Mouse (Mus musculus): ENCODE results near the gene Trdmt1. TPM values are rescaled to one million over a fixed set of nuclear protein-coding genes. Genes with fewer than 3 reads are reported as not detected.
"Not testable (repeated sequence)": the region's sequence is repeated elsewhere in the genome, so short reads cannot be mapped to it uniquely, and the experiment has no call there.

The Trdmt1 gene
- 4.1 and 4.4 TPM in 2 replicates for polyA plus RNA-seq (2015; fragmentation: Nextera tagmentation; extraction: Ambion mirVana)

DNA sequence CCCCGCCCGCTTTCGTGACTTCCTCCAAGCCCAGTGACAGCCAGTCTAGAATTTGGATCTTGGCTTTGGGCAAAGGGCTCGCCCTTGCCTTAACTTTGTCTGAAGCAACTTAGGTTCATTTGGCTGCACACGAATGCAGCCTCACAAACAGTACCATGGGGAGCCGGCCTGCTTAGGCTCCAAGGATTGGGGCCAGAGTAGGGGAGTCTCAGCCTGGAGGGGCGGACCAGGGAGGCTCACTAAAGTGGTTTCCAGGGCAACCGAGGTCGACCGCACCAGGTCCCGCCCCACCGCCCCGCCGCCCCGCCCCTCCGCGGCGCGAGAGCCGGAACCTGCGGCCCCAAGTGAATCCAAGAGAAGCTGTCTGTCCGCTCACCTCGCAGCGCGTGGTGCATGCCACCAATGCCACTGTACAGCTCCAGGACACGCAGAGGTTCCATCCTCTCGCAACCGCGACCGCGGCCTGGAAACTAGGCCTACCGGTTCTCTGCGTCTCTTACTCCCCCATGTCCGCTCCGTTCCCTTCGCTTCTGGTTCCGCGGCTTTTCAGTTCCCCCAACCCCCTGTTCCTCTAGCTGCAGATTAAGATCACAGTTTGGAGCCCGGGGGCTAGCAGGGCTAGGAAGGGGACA, at the start of gene Trdmt1:
TSS of gene Trdmt1 (minus strand) at position 476 of the 632 bp plus-strand sequence.
- DNase-seq: peak; percentile 92
- Histone ChIP-seq H3K9me3 (ENCODE audit: low read length) (no peaks in the 10 kb centered on the region), H3K9ac (replicated peaks) (peak within 1 kb of the TSS; percentile 77), H3K4me1 (ENCODE audit: insufficient read depth) (peaks cover 2% of the 10 kb centered on the region; the same call in 1 of the 2 replicates), H3K36me3 (replicated peaks; ENCODE audit: insufficient read depth, low read length) (no peaks in the 10 kb centered on the region), H3K27ac (ENCODE audit: low read depth) (peak within 1 kb of the TSS; percentile 92), H3K4me2 (ENCODE audit: low read depth, low read length) (peak within 1 kb of the TSS; percentile 87), H3K4me3 (ENCODE audit: low read depth, low read length) (peak within 1 kb of the TSS; percentile 66), H3K27me3 (ENCODE audit: insufficient read depth, low read length) (no peaks in the 10 kb centered on the region)
- TF ChIP-seq EP300 (IDR thresholded peaks at IDR 0.05; ENCODE audit: low read depth) (no peak), CTCF (IDR thresholded peaks at IDR 0.05; ENCODE audit: low read depth) (0 out of 2 replicates have a peak, but pooled peaks have one; percentile 8)
- WGBS (ENCODE audit: insufficient replicate concordance): under 1% methylated on average over 38 of the region's 39 CpGs
- peak; percentile 99 for ATAC-seq

- H3K36me3 ChIP-seq (replicated peaks; ENCODE audit: insufficient read depth, low read length): no peaks in the 10 kb centered on the region
- 66% methylated on average over 4 of the region's 4 CpGs for WGBS (ENCODE audit: insufficient replicate concordance)
- no peaks in the 10 kb centered on the region for H3K9me3 ChIP-seq (ENCODE audit: low read length)
- no peak overlapping the region for H3K4me3 ChIP-seq (ENCODE audit: low read depth, low read length)
- no peak for ATAC-seq
- H3K27ac ChIP-seq (ENCODE audit: low read depth): no peak overlapping the region
- no peaks in the 10 kb centered on the region for H3K27me3 ChIP-seq (ENCODE audit: insufficient read depth, low read length)
- DNase-seq: no peak
- no peak overlapping the region for H3K4me2 ChIP-seq (ENCODE audit: low read depth, low read length)
- TF ChIP-seq EP300 (IDR thresholded peaks at IDR 0.05; ENCODE audit: low read depth) (no peak), CTCF (IDR thresholded peaks at IDR 0.05; ENCODE audit: low read depth) (no peak)
- H3K4me1 ChIP-seq (ENCODE audit: insufficient read depth): no peaks in the 10 kb centered on the region
- H3K9ac ChIP-seq (replicated peaks): no peak overlapping the region
Observed at GRCm38 (mm10) chr2:13593328-13593727, 48.9 kb upstream of the Trdmt1 start.

DNA sequence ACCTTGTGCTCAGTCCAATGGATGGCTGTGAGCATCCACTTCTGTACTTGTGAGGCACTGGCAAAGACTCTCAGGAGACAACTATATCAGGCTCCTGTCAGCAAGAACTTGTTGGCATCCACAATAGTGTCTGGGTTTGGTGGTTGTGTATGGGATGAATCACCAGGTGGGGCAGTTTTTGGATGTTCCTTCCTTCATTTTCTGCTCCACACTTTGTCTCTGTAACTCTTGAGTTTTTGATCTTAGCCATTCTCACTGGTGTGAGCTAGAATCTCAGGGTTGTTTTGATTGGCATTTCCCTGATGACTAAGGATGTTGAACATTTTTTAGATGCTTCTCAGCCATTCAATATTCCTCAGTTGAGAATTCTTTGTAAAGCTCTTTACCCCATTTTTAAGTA, 39.3 kb upstream of the Trdmt1 start:
- H3K27ac ChIP-seq (ENCODE audit: low read depth); H3K27me3 ChIP-seq (ENCODE audit: insufficient read depth, low read length); DNase-seq; ATAC-seq; H3K9ac ChIP-seq (replicated peaks); H3K4me3 ChIP-seq (ENCODE audit: low read depth, low read length); H3K4me1 ChIP-seq (ENCODE audit: insufficient read depth); H3K9me3 ChIP-seq (ENCODE audit: low read length); H3K4me2 ChIP-seq (ENCODE audit: low read depth, low read length): not testable (repeated sequence)
- H3K36me3 ChIP-seq (replicated peaks; ENCODE audit: insufficient read depth, low read length): peaks cover 27% of the 10 kb centered on the region

DNA sequence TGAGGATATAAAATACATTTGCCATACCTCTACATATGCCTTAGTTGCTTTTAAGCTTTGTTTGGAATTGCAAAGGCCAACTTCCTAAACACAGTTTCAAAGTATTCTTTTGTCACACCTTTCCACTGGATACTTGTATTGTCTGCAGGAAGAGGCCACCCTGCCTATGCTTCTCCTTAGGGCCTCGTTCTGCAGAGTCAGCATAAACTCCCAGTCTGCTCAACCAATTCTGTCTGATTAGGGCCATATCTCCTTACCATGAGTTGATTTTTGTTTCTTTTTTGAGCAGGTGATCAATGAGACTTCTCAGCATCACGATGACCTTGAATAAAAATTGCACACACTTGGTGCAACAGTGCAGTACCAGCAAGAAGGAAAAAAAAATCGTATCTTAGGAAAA, 37.7 kb upstream of the Trdmt1 start:
- no peak for DNase-seq

DNA sequence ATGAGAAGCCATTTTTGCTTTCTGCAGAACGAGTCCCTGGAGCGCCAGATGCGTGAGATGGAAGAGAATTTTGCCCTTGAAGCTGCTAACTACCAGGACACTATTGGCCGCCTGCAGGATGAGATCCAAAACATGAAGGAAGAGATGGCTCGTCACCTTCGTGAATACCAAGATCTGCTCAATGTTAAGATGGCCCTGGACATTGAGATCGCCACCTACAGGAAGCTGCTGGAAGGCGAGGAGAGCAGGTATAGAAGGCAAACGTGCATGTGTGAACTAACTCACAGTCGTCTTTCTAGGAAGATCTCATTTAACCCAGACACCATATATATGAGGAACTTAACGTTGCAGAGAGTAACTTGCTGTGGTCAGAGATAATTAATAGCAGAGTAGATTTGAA, 35.5 kb upstream of the Trdmt1 start:
- Histone ChIP-seq H3K4me1 (ENCODE audit: insufficient read depth) (peaks cover 5% of the 10 kb centered on the region; the same call in 1 of the 2 replicates), H3K27ac (ENCODE audit: low read depth) (no peak overlapping the region), H3K9me3 (ENCODE audit: low read length) (no peaks in the 10 kb centered on the region), H3K9ac (replicated peaks) (no peak overlapping the region), H3K4me3 (ENCODE audit: low read depth, low read length) (no peak overlapping the region), H3K27me3 (ENCODE audit: insufficient read depth, low read length) (peaks cover under 1% of the 10 kb centered on the region; the same call in 1 of the 2 replicates), H3K4me2 (ENCODE audit: low read depth, low read length) (no peak overlapping the region), H3K36me3 (replicated peaks; ENCODE audit: insufficient read depth, low read length) (peaks cover 27% of the 10 kb centered on the region)
- no peak for TF ChIP-seq EP300 (IDR thresholded peaks at IDR 0.05; ENCODE audit: low read depth)
- peak; percentile 67 for TF ChIP-seq CTCF (IDR thresholded peaks at IDR 0.05; ENCODE audit: low read depth)
- WGBS (ENCODE audit: insufficient replicate concordance): 61% methylated on average over 11 of the region's 11 CpGs
- DNase-seq: peak; percentile 31
- ATAC-seq: no peak

More for the DNA sequence above, 37.7 kb upstream of the Trdmt1 start:
- no peaks in the 10 kb centered on the region for H3K27me3 ChIP-seq (ENCODE audit: insufficient read depth, low read length)
- 71% methylated on average over 3 of the region's 3 CpGs for WGBS (ENCODE audit: insufficient replicate concordance)
- H3K36me3 ChIP-seq (replicated peaks; ENCODE audit: insufficient read depth, low read length): peaks cover 27% of the 10 kb centered on the region
- no peak overlapping the region for H3K4me3 ChIP-seq (ENCODE audit: low read depth, low read length)
- H3K9me3 ChIP-seq (ENCODE audit: low read length): no peaks in the 10 kb centered on the region
- H3K4me2 ChIP-seq (ENCODE audit: low read depth, low read length): no peak overlapping the region
- no peak for ATAC-seq
- TF ChIP-seq EP300 (IDR thresholded peaks at IDR 0.05; ENCODE audit: low read depth) (no peak), CTCF (IDR thresholded peaks at IDR 0.05; ENCODE audit: low read depth) (no peak)
- no peaks in the 10 kb centered on the region for H3K4me1 ChIP-seq (ENCODE audit: insufficient read depth)
- no peak overlapping the region for H3K27ac ChIP-seq (ENCODE audit: low read depth)
- no peak overlapping the region for H3K9ac ChIP-seq (replicated peaks)

DNA sequence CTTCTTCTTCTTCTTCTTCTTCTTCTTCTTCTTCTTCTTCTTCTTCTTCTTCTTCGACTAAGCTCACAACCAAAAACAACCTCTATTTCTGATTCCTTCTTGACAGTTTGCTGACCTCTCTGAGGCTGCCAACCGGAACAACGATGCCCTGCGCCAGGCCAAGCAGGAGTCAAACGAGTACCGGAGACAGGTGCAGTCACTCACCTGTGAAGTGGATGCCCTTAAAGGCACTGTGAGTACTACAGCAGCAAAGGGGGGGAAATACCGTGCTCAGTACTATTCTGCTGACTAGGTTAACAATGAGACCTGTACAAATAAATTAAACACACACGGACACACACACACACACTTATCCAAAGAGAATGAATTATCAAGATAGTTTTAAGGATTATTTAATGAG, 34.8 kb upstream of the Trdmt1 start:
- H3K4me1 ChIP-seq (ENCODE audit: insufficient read depth): peaks cover 10% of the 10 kb centered on the region
- H3K9me3 ChIP-seq (ENCODE audit: low read length): no peaks in the 10 kb centered on the region
- no peak for TF ChIP-seq EP300 (IDR thresholded peaks at IDR 0.05; ENCODE audit: low read depth)
- no peak for TF ChIP-seq CTCF (IDR thresholded peaks at IDR 0.05; ENCODE audit: low read depth)
- WGBS (ENCODE audit: insufficient replicate concordance): 85% methylated on average over 8 of the region's 8 CpGs
- ATAC-seq (no peak), DNase-seq (no peak)
- no peak overlapping the region for H3K4me3 ChIP-seq (ENCODE audit: low read depth, low read length)
- H3K36me3 ChIP-seq (replicated peaks; ENCODE audit: insufficient read depth, low read length): peaks cover 27% of the 10 kb centered on the region
- peaks cover 8% of the 10 kb centered on the region for H3K27me3 ChIP-seq (ENCODE audit: insufficient read depth, low read length)
- H3K27ac ChIP-seq (ENCODE audit: low read depth): no peak overlapping the region
- no peak overlapping the region for H3K9ac ChIP-seq (replicated peaks)
- no peak overlapping the region for H3K4me2 ChIP-seq (ENCODE audit: low read depth, low read length)

All from liver, postnatal 0 days (tissue).